Mouse (Mus musculus) heart, adult 2 months (tissue): ENCODE data around the gene Crb1.

Experiments used
- CTCF ChIP-seq: fragments of 200-600 bp; IDR thresholded peaks from 2 replicates; pipeline ENCODE4 v1.8.1; 2022; ENCODE audit warnings: antibody characterized with exemption, mild to moderate bottlenecking, moderate library complexity
- EP300 ChIP-seq: fragments of 200-500 bp; IDR thresholded peaks from 2 replicates; pipeline ENCODE4 v1.6.1; 2011; ENCODE audit warnings: low read depth, low read length, control low read depth; ENCODE audit not compliant: insufficient read depth
- POLR2A ChIP-seq: fragments of 200-500 bp; IDR thresholded peaks from 2 replicates; pipeline ENCODE4 v1.6.1; 2011; ENCODE audit warnings: mild to moderate bottlenecking, low read depth, low read length, control low read depth; ENCODE audit not compliant: insufficient read depth

- TF ChIP-seq POLR2A (no peak), EP300 (no peak), CTCF (no peak)
Observed at GRCm38 (mm10) chr1:139371341-139371740, 5.6 kb downstream of the Crb1 start.
